Mouse (Mus musculus) heart, postnatal 10 days (tissue): Measurements from ENCODE around the gene Brox. TPM values are rescaled to one million over a fixed set of nuclear protein-coding genes. Genes with fewer than 3 reads are reported as not detected.
"Not testable (repeated sequence)": the region's sequence is repeated elsewhere in the genome, so short reads cannot be mapped to it uniquely, and the experiment has no call there.

Experiments
- DNase-seq, 2 experiments: peaks; one replicate each; pipeline ENCODE4 v3.0.0; 2021
- intact Hi-C: fragments of 180-260 bp; cut with DNase I; formaldehyde crosslinking; loops from one replicate; pipeline ENCODE4 v1.15.1; 2025
- total RNA-seq, 2 experiments: library from RNA; stranded (reverse); gene quantifications; 2 replicates each; pipeline ENCODE4 v1.2.3; 2021

The Brox gene
- total RNA-seq, result 10 to 100 TPM; 45.3 to 50.0 TPM

DNA sequence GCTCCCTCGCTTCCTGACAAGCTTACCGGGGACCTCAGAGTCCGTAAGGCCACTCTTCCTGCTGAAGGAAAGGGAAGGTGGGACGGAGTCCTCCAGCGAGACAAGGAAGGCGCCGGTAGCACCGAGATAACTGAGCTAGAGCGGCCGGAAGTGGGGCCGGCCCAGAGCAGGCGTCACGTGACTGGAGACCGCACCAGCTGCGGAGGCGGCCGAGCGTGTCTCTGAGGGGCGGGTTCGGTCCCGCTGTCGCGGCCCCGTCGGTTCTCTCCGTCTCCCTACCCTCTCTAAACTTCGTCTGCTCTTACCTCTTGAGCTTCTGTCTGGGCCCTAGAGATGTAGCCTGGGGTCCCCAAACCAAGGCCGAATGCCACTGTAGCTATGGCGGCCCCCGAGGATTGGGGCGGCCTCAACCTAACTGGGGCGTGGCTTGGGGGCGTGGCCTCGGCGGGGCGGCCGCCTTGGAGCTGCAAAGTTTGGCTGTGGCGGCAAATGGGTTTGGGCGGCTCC lies at the start of gene Brox:
TSS of gene Brox (minus strand) at position 393 of the 507 bp plus-strand sequence.
- intact Hi-C loops, result no loop called here
- peak; percentile 97 for DNase-seq

DNA sequence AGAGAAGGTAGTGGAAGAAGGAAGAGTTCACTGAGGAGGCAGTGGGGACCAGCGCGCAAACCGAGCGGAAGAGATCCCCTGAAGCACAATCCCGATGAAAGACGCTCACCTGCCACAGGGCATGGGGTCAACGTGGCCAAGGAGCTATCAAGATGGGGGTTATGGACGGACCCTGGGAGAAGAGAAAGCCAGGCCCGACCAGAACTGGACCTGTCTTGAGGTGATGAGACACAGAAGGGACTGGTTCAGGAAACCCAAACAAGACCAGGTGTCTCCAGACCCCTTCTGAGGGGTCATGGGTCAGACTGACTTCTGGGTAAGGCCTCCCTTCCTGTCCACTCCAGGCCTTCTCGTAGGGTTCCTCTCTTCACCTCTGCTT lies 48.7 kb upstream of the Brox start:
- no peak for DNase-seq
- intact Hi-C loops, result no loop called here

DNA sequence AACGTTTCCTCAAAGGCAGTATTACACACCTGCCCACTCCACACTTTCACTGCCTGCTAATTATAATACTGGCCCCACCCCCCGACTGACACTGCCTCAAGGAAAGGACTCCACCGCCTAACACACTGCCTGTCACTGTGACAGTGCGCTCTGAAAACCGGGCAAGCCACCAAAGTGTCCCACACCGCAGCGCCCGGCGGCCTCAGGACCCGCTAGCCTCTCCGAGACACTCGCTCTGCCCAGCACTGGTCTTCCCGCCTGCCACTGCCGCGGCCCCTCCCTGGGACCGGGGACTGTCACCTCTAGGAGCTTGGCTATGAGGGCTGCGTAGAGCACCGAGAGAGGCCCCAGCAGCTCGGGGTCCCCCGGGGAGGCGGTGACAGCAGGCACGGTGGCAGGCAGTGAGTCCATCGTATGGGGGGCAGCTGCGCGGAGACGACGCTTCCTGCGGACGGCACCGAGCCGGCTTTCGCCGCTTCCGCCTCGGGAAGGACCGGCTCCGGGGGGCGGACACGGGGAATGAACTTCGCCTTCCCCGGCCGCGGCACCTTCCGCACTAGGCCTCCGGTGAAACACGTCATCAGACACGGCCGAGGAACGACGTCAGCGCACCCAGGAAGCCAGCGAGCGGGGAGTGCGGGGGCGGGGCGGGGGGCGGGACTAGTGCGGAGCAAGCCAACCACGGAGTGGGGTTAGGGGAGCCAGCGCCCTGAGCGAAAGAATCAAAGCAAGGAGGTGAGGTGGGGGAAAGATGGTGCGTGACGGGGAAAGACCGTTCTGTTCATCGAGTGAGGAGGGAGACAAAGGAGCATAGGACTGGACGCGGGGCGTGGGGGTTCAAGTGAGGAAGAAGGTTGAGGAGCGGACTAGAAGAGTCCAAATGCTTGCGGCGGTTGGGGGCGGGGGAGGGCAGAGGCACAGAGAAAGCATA lies 48.1 kb upstream of the Brox start:
- intact Hi-C loops, result no loop called here
- DNase-seq, result peak; percentile 89 to 92

DNA sequence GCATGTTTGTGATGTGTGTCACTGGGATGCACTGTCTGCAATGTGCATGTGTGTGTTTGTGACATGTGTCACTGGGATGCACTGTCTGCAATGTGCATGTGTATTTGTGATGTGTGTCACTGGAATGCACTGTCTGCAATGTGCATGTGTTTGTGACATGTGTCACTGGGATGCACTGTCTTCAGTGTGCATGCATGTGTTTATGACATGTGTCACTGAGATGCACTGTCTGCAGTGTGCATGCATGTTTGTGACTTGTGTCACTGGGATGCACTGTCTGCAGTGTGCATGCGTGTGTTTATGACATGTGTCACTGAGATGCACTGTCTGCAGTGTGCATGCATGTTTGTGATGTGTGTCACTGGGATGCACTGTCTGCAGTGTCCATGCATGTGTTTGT lies 45.8 kb upstream of the Brox start:
- intact Hi-C loops, DNase-seq: not testable (repeated sequence)

DNA sequence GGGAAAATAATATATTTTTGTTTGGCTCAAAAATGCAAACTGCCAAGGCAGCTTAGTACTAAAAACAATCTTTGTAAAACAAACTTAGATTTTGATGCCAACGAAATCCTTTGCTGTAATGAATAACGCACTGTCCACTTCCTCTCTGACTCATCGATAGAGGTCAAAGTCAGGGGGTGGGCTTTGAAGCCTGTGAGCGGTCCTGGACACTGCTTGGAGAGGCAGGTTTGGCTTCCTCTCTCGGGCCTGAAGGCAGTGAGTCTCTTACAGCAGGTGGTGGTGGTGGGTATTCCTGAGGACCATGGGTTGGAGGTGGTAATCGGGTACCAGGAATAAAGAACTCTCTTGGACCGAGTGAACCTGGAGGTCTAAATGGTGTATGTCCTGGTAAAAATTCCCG lies 30.1 kb upstream of the Brox start:
- intact Hi-C loops, result no loop called here
- DNase-seq, result no peak

DNA sequence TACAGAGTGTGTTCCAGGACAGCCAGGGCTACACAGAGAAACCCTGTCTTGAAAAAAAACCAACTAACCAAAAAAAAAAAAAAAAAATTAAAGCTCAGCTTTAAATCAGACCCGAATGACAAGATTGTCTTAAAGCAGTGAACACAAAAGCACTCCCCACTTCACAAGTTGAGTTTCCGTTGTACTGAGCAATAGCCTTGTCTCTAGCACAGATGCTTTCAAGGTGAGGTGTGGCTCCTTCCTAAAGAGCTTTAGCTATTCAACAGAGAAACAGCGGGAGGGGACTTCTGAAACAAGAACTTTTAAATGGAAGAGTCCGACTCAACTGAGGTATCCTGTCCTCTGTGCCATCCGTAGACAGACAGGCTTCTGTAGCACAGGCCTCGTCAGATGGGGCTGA lies 27.4 kb upstream of the Brox start:
- intact Hi-C loops, result no loop called here
- no peak for DNase-seq

DNA sequence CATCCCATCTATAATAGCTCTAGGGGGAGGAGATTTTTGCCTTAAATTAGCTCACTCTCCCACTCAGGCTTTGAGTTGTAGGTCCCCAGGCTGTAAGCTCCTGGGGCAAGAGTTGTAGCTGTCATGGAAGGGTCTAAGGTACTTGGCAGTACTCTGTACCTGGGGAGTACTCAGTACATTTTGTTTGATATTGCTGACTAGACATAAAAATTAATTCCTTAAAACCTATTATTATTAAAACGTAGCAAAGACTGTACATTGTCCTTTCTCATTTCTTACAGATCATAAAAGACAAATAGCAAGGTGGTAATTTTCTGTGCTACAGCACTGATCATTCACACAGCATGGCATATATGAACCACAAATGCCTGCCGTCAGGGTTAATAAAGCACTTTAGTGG lies 26.9 kb upstream of the Brox start:
- intact Hi-C loops, result no loop called here
- DNase-seq, result no peak

DNA sequence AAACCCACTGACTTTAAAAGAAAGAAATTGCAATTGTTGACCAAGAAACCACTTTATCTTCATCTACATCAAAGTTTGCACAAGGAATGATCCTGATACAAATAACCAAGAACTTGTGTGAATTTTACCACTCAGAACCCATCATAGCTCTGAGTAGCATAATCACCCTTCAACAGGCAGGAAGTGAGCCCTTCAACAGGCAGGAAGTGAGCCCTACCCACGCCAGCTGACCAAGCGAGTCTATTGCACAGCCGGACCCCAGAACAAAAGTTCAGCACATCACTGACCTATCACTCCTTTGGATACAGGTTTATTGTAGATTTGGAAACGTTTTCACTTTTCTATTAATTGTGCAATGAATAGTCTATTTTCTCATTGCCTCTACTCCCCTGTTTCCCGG lies 25.4 kb upstream of the Brox start:
- intact Hi-C loops, DNase-seq: not testable (repeated sequence)

DNA sequence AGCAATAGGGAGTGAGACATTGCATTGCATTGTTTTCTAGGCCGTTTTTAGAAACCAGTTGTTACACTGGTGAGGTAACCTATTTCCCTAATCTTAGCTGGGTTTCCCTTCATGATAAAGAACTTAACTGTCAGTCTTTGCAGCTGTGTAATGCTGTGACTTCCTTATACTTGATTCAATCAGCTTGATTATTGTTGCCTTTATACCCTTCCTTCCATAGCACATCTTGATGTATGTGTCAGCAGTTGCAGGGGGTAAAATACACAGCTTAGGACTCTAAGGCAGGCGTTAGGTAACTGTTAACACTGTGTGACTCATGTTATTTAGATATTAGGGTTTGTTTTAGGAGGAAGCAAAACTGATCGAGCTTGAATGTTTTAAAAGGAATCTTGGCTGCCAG lies 23.6 kb upstream of the Brox start:
- DNase-seq, result no peak

DNA sequence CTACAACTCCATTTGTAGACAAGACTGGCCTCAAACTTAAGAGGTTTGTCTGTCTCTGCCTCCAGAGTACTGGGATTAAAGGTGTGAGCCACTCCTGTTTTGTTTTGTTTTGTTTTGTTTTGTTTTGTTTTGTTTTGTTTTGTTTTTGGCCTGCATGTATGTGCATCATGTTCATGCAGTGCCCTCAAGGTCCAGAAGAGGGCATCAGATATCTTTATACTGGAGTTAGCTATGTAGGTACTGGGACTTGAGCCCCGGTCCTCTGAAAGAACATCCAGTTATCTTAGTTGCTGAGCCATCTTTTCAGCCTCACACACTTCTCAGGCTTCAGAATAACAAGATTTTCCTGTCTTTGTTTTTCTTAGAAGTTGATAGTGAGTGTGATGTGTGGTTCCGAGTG lies 18.7 kb upstream of the Brox start:
- peak in 1 of 2 experiments; percentile 13 for DNase-seq
- intact Hi-C loops, result no loop called here

More for the DNA sequence above, 23.6 kb upstream of the Brox start:
- intact Hi-C loops, result no loop called here

DNA sequence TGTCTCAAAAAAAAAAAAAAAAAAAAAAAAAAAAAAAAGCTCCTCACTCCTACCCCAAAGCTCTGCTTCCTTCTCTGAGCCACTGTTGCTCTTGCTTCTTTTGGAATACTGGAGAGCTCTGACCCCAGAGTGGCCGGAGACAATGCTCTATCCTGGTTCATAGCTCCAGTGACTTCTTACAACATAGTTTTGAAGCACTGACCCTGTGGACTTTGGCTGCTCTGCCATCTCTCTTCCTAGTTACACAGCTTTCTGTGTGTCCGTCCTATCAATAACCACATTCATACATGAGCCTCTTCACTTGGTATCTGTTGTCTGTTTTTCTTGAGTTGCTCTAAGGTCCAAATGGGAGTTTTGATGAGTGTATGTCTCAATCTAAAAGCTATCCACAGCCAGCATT lies 15.0 kb upstream of the Brox start:
- intact Hi-C loops, result no loop called here
- no peak for DNase-seq

DNA sequence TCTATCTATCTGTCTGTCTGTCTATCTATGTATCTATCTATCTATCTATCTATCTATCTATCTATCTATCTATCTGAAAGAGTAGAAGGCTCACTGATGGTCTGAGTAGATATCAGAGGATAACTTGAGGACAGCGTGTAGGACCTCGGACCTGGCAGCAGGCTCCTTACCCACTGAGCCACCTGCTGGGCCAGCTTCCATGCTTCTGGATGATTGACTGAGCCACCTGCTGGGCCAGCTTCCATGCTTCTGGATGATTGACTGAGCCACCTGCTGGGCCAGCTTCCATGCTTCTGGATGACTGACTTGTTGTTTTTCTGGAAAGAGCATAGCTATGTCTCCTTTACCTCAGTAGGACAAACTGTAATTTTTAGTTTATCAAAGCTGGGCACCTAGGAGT lies 12.5 kb upstream of the Brox start:
- DNase-seq, intact Hi-C loops: not testable (repeated sequence)

DNA sequence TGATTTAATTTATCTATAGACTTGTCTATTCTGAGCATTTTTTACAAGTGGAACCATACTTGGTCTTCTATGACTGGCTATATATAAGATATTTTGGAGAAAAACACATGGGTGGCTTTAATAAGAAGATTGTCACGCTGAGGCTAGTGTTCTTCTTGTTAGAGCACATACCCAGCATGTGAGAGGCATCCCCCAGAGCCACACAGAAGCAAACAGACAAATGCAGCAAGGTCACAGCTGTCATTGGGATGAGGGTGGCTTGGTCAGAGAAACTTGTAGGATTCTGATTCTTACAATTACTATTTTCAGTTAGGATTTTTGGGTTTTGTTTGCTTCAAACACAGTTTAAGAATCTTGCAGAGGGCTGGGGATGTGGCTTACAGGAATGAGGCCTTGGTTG lies 11.4 kb upstream of the Brox start:
- intact Hi-C loops, result no loop called here
- DNase-seq, result no peak

DNA sequence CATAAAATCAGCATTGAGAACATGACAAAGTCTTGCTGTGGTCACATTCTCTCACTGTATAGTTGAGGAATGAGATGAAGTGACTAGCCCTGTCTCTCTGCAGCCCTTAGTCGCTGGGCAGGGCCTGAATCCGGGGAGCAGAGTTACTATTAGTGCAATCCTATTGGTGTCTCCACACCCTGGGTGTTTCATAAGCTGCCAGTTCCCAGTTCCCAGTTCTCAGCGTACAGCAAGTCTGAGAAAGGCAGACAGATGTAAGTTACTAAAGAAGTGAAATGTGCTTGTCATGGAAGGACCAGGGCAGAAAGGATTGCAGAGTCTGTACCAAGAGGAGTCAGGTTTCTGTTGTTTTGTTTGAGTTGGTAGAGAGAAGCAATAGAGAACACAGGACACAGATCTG lies 10.5 kb upstream of the Brox start:
- DNase-seq, result no peak
- intact Hi-C loops, result no loop called here

DNA sequence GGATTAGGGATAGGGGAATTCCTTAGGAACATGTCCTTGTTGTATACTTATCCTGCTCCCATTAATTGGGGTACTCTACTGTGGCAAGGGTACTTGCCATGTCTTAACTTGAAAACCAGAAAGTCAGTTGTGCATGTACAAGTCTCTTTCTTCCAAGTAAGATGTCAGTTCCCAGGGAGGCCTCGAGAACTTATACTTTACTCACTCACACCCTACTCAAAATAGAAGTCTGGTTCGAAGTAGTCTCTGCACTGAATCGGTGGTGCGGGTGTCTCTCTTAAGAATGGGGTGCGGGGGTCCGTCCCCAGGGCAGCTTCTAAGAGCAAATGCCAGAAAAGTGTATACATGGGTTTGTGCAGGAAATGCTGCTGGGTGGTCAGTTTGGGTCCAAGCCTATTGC lies 2.1 kb upstream of the Brox start:
- intact Hi-C loops, result no loop called here
- peak; percentile 96 to 98 for DNase-seq

DNA sequence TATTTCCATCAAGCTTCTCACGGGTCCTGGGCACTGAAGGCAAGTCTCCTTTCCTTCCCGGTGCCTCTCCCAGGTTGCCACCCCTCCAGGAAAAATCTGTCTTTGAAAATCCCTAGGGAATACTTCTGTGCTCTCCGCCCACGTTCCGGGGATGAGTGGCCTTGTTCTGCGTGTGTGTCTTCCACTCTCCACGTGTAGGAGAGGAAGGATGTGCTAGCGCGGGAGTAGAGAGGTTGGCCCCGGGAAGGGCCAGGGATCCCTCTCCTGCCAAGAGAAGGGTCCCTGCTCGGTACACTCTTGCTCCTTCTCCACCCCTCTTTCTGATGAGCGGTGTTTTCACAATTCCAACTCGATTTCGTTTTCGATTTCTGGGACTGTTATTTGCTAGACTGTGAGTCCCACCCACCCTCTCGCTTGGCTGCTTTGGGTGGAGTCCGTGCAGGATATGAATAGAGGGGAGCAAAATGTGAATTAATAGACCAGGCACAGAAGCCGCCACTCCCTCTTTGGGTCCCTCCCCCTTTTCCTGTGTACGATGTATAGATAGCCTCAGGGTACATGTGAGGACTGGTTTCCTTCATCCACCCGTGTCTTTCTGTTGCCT lies 919 bp upstream of the Brox start:
- intact Hi-C loops, result no loop called here
- peak; percentile 53 to 58 for DNase-seq

DNA sequence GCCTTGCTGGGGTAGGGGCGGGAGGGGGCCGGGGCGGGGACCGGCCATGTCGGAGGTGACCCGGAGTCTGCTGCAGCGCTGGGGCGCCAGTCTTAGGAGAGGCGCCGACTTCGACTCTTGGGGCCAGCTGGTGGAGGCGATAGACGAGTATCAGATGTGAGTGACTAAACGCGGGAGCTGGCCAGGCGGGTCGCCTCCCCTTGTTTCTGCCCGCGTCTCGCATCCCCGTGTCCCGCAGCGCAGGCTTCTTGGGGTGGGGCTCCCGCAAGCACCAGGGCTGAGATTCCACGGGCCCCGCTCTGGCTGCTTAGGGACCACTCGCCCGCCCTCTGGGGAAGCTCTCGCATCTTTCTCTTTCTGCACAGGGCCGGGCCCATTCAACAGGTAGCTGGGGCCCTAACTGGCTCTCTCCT lies 410 bp upstream of the Brox start:
- peak in 1 of 2 experiments; percentile 62 for DNase-seq
- intact Hi-C loops, result no loop called here

DNA sequence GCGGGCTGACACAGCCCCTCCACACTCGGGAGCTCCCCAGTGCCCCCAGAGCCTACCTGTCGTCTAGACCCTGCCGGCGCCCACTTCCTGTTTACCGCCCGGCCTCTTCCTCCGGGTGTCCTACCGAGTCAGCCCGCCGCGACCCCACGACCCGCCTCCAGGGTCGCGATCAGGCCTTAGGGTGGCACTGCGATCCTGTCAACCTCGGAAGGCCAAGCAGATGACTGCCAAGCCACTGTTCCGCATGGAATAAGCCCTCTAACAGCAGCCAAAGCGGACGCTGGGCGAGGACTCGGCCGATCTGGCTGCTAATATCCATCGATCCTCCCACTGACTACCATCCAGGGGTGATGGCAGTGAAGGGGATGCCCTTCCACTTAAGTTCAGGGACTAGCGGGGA lies 604 bp downstream of the Brox start, which contains the start of gene Aida:
TSS of gene Aida (plus strand) at position 126 of the 400 bp plus-strand sequence.
- DNase-seq, result no peak
- intact Hi-C loops, result no loop called here

DNA sequence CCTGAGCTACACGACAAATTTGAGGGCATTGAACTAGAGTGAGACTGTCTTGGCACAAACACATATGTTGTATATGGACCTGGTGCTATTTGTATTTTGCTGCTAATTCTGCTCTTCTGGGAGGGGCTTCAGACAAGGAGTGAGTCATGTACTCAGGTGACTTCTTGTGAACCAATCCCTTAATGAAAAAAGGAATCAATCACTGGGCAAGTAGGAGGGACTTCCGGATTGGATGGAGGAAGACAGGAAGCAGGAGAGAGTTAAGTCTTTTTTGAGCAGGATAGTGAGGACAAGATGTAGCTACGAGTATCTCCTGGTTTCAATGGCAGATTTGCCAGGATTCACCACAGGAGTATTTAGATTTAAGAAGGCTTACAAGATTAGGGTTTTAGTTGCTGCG lies 7.5 kb downstream of the Brox start:
- no peak for DNase-seq
- intact Hi-C loops, result no loop called here

DNA sequence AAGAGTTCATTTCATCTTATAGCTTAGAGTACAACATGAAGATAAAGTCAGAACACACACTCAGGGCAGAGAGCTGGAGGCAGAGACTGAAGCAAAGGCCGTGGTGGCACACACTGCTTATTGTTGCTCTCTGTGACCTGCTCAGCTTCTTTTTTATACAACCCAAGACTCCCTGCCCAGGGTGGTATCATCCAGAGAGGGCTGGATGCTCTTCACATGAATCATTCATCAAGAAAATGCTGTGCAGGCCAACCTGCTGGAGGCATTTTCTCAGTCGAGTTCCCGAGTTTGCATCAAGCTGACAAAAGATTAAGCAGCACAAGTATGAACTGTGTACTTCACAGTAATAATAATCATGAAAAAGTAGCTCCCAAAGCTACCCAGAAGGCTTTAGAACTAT lies 8.7 kb downstream of the Brox start:
- DNase-seq, result no peak
- intact Hi-C loops, result no loop called here

DNA sequence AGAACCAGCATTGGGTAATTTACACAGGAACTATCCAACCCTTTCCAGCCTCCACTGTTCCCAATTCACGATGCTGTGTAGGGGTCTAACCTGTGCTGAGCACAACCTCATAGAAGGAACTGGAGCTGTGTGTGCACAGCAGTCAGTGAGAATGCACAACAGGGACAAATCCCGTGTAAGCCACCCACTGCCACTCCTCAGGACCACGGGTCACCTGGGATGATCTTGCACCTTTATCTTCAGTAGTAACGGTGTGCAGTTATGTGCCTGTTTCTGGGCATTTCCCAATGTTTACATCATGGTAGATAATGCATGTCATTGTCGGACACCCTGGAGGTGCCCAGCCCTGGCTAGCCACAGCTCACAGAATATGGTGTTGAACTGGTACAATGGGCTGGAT lies 21.3 kb downstream of the Brox start:
- intact Hi-C loops, result no loop called here

DNA sequence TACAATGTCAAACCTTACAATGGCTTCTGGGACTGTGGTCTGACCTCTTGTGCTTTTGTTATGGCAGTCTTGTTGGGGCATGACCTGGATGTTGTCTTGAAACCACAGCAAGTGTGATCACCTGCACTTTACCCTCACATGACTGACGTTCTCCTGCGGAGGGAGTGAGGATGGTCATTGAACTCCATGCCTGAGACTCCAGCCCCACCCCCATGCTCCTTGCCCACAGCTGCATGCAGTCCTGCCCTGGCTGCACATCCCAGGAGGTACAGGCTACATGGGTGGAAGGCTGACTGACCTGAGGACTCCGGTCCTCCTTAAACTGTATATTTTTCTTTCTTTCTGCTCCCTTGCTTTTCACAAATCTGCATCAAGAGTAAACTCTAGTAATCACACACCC lies 22.7 kb downstream of the Brox start:
- intact Hi-C loops, result loop anchor here (5.0 kb wide), 1 partner anchor 717 kb away; no protein-coding TSS in a partner anchor
- no peak for DNase-seq

More for the DNA sequence above, 21.3 kb downstream of the Brox start:
- DNase-seq, result no peak
